Mouse (Mus musculus) right cerebral cortex, postnatal 4 days (tissue): ENCODE results near the gene Notch4.

Source experiments
- DNase-seq: peaks from one replicate; pipeline ENCODE4 v3.0.0-alpha.2; 2022

Gene Notch4

DNA sequence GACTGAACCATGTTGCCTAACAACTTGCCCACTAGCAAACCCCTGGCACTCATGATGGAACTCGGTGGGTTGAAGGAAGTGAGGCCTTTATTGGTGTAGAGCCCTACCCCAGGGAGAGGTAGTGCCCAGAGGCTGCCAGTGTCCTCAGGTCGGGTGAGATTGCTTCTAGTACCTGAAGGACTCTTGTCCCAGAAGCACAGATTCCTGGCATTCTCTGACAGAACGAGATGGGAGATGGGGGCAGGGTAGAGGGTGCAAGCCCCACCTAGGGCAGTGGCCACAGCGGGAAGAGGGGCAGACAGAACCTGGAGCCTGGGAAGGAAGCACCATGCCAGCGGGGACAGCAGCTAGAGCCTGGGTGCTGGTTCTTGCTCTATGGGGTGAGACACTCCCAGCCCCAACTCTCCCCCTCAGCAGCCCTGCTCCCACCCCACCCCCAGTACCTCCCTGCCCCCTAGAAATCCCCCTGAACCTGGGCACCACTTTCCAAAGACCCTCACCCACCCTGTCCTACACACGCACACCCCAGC lies 33.6 kb downstream of the Notch4 start, which contains the start of gene Ager:
Gene Ager (plus strand): TSS at position 297 of the 530 bp plus-strand sequence.
- no peak for DNase-seq

DNA sequence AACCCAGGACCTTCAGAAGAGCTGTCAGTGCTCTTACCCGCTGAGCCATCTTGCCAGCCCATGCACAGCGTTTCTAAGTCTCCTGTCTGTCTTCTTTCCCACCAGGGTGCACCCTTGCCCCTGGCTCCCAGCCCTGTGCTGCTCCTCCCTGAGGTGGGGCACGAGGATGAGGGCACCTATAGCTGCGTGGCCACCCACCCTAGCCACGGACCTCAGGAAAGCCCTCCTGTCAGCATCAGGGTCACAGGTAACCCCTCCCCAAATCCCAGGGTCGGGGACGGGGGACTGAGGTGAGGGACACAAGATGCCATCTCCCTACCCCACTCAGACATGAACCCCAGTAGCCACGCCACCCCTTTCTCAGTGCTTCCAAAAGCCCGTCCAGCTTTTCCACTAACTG lies 35.8 kb downstream of the Notch4 start:
- DNase-seq: no peak

DNA sequence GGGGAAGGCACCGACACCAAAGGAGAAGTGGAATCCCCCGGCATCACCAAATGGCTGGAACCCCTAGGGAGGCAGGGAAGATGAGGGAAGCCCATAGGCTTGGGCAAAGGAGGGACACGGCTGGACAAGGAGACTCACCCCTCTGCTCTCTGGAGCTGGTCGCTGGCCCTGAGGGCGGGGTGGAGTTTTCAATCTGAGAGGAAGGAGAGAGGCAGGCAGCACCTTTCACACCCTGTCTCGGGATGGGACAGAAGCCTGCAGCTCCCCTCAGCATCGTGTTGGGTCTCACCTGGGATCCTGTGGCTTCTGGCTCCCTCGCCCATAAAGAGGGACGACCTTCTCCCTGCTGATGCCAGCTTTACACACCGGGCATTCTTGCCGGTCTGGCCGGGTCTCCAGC lies 37.7 kb downstream of the Notch4 start:
- no peak for DNase-seq

DNA sequence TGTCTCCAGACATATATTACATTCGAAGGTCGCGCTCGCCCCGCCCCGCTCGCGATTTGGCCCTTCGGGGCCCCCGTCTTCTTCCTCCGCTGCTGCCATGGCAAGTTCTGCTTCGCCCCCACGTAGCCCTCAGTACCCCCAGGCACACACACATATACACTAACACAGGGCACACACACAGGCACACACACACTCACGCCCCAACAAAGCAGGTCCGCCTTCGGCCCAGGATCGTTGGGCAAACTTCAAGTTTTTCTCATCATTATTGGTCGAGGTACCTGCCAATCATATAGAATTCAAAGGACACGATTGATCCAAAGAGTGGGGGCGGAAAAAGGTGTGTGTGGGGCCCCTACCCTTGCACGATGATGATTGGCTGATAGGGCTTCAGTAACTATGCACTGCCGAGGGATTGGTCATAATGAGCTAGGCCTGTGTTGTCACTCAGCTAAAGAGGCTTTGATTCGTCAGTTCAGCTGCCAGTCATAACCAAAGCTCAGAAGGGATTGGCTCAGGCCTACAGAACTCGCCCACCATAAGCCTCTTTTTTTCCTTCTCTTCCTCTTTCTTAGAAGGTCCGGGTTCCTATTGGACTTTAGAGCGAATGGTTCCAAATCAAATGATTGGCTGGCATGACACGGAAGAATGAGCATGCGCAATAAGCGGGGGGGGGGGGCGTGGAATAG lies 39.5 kb downstream of the Notch4 start, which contains the start of gene Rnf5:
Gene Rnf5 (minus strand): TSS at position 316 of the 686 bp plus-strand sequence.
- peak; percentile 98 for DNase-seq

DNA sequence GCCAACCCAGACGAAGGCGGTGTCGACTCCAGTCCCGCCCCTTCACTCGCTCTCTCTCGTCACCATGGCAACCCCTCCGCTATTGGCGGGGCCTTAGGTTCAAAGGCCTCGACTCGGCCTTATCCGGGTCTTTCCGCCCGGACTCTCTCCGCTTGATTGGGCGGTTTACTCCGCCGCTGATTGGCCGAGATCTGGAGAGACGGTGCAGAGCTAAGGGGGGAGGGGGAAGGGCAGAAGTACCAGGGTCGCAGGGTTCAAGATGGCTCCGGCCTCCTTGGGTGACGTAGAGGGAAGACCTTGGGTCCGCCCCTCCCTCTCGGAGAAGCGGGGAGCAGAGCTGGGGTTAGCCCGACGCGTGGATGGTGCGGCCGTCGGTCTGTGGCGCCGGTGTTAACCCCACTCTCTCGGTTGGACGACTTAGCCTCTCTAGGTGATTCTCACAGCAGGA lies 40.0 kb downstream of the Notch4 start, which contains the start of gene Agpat1:
Gene Agpat1 (plus strand): TSS at position 202 of the 448 bp plus-strand sequence.
- DNase-seq: peak; percentile 94

DNA sequence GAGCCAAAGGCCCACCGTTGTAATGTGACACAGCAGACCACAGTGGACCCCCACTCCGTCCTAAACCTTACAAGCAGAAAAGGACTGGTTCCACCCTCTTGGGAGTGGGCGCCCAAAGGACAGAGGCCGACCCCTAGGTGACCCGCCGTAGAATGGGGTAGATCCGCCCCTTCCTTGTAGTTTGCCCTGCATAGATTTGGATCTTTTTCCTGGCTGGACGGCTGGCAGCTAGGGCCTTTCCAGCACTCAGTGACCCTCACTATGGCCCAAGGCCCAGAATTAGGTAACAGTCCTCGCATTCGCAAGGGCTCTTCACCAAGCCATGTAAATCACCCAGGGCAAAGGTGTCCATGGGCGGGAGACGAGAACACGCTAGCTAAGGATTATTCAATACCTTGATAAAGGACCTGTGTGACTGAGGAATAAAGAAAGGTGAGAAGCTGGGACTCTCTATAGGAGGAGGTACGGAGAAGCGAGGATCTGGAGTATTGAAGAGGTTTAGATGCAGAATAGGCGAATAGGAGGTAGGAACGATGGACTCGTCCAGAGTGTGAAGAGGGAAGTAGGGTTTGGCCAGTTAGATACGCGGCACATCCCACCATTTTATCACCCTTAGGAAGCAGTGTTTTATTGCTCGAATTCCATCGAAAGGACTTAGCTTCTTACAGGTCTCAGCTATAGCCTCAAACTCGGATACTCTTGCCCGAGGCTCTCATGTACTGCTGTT lies 40.6 kb downstream of the Notch4 start:
- DNase-seq: no peak

DNA sequence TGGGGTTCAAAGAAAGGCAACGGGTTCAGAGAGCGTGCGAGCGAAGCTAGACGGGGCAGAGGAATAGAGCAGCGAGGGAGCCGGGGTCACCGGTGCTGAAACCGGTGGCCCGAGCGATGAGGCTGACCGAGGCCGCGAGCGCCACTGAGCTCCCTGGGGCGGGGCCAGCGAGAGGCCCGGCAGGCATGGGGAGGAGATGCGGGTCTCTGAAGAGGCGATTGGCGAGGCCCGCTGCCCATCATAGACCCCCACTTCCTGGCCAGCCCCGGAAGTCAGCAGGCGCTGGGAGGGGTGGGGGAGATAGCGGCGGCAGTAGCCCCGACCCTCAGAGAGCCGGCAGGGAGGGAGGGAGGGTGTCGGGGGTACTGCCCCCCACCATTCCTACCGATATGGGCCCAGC lies 41.5 kb downstream of the Notch4 start:
- DNase-seq: peak; percentile 98

DNA sequence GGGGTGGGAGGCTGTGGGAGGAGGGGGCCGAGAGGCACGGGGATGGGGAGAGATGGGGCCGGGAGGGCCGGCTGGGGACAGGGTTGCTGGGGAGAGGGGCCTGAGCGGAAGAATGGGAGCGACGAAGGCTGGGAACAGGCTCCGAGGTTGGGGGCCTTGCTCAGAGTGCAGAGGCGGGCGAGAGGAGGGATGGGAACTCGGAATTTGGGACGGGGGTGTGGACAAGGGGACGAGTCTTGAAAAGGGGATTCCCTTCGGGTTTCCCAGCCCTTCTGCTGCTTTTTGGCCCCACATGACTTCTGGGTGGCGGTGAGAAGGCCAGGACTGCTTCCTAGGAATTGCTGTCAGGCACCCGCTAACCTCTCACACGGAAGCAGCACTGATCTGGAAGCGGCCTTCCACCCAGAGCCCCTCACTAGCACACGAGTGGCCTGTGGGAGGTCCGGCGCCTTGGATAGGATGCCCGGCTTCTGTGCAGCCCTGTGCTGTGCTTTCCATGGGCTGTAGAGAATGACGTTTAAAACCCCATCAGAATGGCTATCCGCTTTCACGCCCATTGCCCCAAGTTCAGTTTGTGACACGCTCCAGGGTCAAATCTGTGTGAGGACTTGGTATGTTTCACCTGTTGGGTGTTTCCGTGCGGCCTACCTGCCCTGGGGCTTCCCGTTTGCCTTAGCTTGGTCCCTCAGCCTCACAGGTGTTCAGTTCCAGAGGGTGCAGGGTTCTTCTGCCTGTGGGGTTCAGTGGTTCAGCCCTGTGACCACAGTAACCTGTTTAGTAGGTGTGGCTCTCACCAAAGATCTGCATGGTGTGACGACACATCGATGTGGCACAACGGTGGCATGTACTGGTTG lies 42.3 kb downstream of the Notch4 start:
- no peak for DNase-seq

DNA sequence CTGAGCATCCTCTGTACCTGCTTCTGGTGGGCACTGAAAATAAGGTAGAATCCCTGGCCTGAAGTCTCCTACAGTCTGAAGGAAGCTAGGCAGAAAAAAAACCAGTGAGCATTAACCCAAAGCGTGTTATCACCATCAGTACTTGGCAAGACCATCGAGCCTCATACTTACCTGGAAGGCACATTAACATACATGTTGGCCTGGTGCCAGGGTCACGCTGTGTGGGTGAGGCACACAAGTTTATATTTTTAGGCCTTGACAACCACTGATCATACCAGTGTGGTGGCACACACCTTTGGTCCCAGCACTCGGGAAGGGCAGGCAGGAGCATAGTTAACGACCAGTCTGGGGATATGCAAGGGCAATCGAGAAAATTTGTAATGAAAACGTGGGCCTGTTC lies 43.9 kb downstream of the Notch4 start:
- DNase-seq: no peak

DNA sequence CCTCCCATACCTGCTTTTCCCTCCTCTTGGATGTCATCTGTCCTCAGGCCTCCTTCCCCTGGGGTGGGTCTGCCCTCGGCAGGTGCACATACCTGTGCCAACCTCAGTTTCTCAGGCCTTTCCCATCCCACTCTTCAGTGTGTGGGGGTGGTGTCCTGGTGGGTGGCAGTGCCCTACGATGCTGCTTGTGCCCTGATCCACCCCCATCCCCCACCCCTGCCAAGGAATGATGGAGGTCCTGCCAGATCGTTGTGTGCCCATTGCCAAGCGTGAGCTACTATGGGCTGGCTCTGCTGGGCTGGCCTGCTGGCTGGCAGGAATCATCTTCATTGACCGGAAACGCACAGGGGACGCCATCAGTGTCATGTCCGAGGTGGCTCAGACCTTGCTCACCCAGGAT lies 47.0 kb downstream of the Notch4 start:
- no peak for DNase-seq

DNA sequence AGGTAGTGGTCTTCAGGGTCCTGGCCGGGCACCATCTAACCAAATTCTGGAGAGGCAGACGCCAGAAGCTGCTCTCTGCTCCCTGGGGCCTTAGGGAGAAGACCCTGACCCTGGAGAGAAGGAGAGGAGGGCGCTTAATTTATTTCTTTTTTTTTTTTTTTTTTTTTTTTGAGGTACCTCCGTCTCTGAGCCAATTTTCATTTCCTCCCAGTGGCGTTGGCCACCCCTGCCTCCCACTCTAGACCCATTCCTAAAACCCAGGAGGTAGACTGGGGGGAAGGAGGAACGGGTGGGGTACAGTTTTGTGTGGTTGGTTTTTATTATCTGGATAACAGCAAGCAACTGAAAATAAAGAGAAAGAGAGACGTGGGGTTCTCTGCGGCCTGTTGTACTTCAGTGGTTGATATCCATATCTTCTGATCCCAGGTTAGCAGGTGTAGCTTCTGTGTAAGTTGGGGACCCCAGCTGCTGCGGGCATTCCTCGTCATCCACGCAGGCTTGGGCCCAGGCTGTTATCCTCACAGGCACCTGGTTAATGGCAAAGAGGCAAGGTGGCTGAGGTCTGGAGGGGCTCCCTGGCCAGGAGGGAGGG lies 49.1 kb downstream of the Notch4 start:
- DNase-seq: no peak

DNA sequence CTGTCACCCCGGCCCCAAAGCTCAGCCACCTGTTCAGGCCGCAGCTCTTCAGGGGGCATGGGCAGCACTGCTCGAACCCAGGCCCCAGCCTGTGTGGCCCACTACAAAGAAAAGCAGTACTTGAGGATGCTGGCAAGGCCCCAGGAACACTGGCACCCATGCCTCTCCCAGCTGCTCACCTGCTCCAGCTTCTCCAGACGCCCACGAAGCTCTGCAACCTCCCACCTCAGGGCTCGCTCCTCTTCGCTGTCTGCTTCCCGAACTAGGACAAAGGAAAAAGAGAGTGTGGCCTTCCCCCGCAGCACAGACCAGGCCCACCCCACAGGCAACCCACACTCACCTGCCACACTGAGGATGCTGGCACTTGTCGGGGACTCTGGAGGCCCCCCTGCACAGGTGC lies 49.8 kb downstream of the Notch4 start:
- no peak for DNase-seq

DNA sequence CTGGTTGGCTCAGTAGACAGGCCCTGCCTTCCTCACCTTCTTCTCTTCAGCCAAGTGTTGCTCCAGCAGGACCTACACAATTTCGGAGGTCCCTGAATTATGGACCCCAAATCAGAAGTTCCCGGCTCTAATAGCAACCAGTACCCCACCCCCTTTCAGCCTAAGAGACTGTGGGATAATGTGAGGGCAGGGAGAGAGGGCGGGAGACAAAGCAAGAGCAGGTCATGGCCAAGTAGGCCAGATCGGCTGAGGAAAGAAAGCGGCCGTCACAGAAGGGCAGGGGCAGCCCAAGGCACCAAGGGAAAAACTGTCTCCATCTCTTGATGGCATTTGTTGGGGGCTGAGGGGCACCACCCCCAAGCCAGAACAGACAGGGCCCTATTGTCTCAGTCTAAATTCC lies 51.8 kb downstream of the Notch4 start, which contains the start of gene Egfl8:
Gene Egfl8 (minus strand): TSS at position 101 of the 400 bp plus-strand sequence.
- no peak for DNase-seq

DNA sequence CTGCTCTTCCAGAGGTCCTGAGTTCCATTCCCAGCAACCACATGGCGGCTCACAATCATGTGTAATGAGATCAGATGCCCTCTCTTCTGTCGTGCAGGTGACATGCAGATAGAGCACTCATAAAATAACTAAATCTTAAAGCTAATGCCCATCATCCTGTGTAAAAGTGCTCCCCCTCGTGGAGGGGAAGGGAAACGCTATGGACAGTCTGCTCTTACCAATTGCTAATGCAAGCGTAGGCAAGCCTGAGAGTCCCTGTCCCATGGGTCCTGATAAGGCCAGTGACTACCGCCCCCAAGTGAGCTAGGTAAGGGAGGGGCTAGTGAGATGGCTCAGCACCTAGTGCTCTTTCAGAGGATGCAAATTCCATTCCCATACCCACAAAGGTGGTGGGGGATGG lies 54.9 kb downstream of the Notch4 start:
- DNase-seq: no peak

DNA sequence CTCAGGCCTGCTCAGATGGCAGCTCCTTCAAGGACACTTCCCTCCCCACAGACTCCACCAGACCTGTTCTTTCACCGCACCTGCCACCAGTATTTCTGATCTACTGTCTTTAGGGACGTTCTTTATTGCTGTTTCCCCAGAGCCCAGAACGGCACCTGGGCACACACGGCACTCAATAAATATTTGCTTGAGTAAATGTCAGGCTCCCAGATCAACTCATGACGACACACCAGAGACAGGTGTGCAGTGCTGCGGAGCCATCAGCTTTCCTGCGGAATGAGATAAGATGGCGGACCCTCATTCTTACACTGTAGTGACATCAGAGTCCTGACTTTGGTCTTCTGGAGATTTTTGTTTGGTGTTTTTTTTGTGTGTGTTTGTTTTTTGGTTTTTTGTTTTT lies 56.9 kb downstream of the Notch4 start:
- DNase-seq: no peak

DNA sequence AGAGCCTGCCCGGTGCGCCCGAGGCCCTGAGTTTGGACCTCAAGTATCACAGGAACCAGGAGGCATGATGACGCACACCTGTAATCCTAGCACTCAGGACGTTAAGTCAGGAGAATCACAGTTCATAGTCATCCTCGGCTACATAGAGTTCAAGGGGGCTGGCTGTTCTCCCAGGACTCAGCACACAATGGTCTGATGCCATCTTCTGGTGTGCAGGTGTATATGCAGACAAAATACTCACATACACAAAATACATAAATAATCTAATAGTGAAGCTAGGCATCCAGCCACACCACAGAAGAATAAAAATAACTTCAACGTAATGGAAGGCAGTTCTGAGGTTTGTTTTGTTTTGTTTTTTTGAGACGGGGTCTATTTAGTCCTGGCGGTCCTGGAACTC lies 59.1 kb downstream of the Notch4 start:
- no peak for DNase-seq

DNA sequence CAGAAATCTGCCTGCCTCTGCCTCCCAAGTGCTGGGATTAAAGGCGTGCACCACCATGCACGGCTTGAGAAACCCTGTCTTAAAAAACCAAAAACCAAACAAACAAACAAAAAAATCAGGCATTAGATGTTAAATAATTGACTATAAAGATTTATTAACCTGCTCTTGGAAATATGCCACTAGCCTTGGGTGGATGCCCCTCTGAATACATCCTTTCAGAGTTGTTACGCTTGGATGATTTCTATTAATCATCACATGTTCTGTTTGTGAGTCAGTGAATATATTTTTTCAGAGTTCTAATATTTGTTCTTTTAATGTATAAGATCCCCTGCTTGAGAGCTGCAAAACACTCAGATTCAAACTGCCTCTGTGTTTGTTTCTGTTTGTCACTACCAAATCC lies 60.9 kb downstream of the Notch4 start:
- no peak for DNase-seq

DNA sequence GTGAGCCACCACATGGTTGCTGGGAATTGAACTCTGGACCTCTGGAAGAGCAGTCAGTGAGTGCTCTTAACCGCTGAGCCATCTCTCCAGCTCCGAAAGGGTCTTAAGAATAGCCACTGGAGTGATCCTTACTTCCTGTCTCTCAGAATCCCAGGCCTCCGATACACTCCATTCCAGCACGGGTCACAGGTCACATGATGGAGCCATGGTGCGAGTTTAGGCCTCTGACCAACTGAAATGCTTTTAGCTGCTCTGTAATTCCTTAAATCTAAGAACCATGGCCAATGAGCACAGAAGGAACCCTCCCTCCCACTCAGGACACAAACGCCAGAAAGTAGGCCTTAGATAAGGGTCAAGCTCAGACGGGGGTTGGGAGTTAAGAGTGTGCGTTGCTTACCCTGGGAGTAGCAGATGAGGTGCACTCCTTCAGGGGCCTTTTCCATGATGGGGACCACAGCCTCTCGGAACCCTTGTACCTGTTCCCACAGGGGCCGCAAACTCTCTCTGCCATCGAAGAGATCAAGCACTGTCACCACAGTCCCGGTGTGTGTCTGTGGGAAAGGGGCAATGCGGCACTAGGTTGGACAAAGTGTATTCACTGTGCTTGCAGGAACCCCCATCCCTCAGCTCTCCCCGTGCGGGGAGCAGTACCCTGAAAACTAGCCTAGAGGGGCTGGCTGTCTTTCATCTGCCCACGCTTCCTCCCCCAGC lies 62.1 kb downstream of the Notch4 start:
- DNase-seq: no peak

DNA sequence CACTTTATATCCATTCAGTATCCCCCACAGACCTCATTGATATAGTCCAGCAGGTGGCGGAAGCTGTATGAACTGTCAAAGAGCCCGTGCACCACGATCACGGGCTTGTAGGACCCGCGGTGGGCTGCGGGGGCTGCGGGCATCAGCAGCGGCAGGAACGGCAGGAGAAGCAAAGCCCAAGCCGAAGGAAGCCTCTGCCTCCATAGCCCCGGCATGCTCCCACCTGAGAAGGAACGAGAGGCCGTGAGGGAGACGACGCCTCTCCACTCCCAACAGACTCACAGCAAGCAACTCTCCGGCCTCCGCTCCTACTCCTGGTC lies 62.7 kb downstream of the Notch4 start:
- no peak for DNase-seq

DNA sequence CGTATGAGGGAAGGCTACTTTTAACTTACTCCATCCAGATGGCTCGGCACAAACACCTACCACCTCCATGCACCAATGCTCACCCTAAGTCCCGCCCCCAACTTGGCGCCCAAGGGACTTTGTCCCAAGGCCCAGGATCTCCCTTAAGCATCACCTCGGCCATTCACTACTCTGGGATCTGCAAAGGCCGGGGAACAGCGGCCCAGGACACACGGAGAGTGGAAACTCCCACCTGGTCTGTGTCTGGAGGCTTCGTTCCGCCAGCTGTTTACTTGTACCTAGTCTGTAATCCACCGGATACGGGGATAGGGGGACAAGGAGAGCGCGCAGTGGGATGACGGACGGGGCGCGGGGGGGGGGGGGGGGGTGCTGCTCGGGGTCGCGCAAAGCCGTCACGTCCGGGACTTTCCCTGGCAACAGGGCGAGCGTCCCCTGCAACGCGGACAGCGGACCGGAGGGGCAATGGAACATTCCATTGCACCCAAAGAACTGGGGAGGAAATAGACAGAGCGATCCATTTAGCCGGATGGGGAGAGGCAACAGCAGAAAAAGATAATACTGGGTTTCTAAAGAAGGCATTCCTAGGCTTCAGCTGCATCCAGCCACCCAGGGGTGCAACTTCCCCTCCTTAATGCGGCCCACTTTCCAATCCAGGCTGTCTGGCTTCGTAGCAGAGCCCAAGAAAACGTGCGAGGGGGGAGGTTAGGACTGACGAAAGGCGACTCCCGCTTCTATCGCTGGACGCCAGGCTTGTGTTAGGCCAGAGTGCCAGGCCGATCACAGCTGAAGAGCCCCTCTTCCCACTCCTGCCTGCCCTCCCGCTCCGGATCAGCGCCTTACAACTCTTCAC lies 63.2 kb downstream of the Notch4 start:
- peak; percentile 78 for DNase-seq
